Mouse (Mus musculus) limb, embryonic 11.5 days (tissue): ENCODE measurements around the gene Mrps10. TPM values are rescaled to one million over a fixed set of nuclear protein-coding genes. Genes with fewer than 3 reads are reported as not detected.

Experiments
- ATAC-seq: fragments of 200-750 bp; cut with Nextera tagmentation; 2 replicates; pipeline ENCODE4 v1.8.0; 2017; ENCODE audit warnings: low read depth; ENCODE audit not compliant: insufficient number of reproducible peaks, low FRiP score, low TSS enrichment
- DNase-seq: peaks from one replicate; pipeline ENCODE4 v3.0.0-alpha.2; 2015; ENCODE audit warnings: low spot score
- H3K27ac ChIP-seq: fragments of 300-500 bp; sonication (generic); replicated peaks from 2 replicates; pipeline ENCODE4 v1.5.1; 2014; ENCODE audit warnings: low read depth, mild to moderate bottlenecking, low read length
- H3K27me3 ChIP-seq: fragments of 300-500 bp; sonication (generic); 2 replicates; pipeline ENCODE4 v1.6.1; 2014; ENCODE audit warnings: mild to moderate bottlenecking, low read length, mixed read lengths; ENCODE audit not compliant: control insufficient read depth, insufficient read depth
- H3K36me3 ChIP-seq: fragments of 300-500 bp; sonication (generic); 2 replicates; pipeline ENCODE4 v1.6.1; 2014; ENCODE audit warnings: mild to moderate bottlenecking, low read length, moderate library complexity, mixed read lengths; ENCODE audit not compliant: control insufficient read depth, insufficient read depth
- H3K4me1 ChIP-seq: fragments of 300-500 bp; sonication (generic); 2 replicates; pipeline ENCODE4 v1.6.1; 2014; ENCODE audit warnings: low read length, mixed read lengths; ENCODE audit not compliant: control insufficient read depth, insufficient read depth
- H3K4me2 ChIP-seq: fragments of 300-500 bp; sonication (generic); 2 replicates; pipeline ENCODE4 v1.6.1; 2014; ENCODE audit warnings: low read depth, mild to moderate bottlenecking, moderate library complexity; ENCODE audit not compliant: severe bottlenecking
- H3K4me3 ChIP-seq: fragments of 300-500 bp; sonication (generic); 2 replicates; pipeline ENCODE4 v1.5.1; 2014; ENCODE audit warnings: low read depth, low read length
- H3K9ac ChIP-seq: fragments of 300-500 bp; sonication (generic); 2 replicates; pipeline ENCODE4 v1.6.1; 2014; ENCODE audit warnings: mild to moderate bottlenecking, low read length
- H3K9me3 ChIP-seq: fragments of 300-500 bp; sonication (generic); 2 replicates; pipeline ENCODE4 v1.6.1; 2016; ENCODE audit warnings: low read length; ENCODE audit not compliant: control insufficient read depth
- WGBS: fragments of 180-500 bp; shearing (Covaris S2); extraction: QIAGEN DNeasy Blood & Tissue Kit; methylation state at CpG from one replicate; pipeline ENCODE4 v1.1.7; 2014; 5-methylcytosine and 5-hydroxymethylcytosine counted together
- polyA plus RNA-seq: library from polyadenylated mRNA; unstranded; fragments of >200 nt; fragmentation: Nextera tagmentation; extraction: Ambion mirVana; gene quantifications from 2 replicates; pipeline ENCODE4 v1.2.1, GENCODE M21; 2014

Mrps10 gene
- 79.8 and 79.9 TPM in 2 replicates for polyA plus RNA-seq

- H3K27ac ChIP-seq, result peak within 1 kb of the TSS; percentile 62; the same call in 1 of the 2 replicates
- H3K4me2 ChIP-seq, result peak within 1 kb of the TSS; percentile 72
- no peaks in the 10 kb centered on the region; the same call in 1 of the 2 replicates for H3K9me3 ChIP-seq
- H3K36me3 ChIP-seq, result peaks cover 7% of the 10 kb centered on the region; the same call in 1 of the 2 replicates
- no peaks in the 10 kb centered on the region for H3K4me1 ChIP-seq
- ATAC-seq (peak; percentile 80; the same call in 1 of the 2 replicates), DNase-seq (peak; percentile 91)
- peak within 1 kb of the TSS; percentile 85 for H3K4me3 ChIP-seq
- no peaks in the 10 kb centered on the region for H3K27me3 ChIP-seq
- 4% methylated on average over 35 of the region's 35 CpGs for WGBS
- peak within 1 kb of the TSS; percentile 79 for H3K9ac ChIP-seq
Observed at GRCm38 (mm10) chr17:47368401-47369086, at the start of gene Mrps10. Gene Mrps10 (plus strand): TSS chr17:47368887.

GRCm38 (mm10) chr17:47318972-47319625 lies 49.6 kb upstream of the Mrps10 start:
- no peak overlapping the region for H3K4me2 ChIP-seq
- no peak overlapping the region for H3K4me3 ChIP-seq
- ATAC-seq (no peak), DNase-seq (no peak)
- no peaks in the 10 kb centered on the region for H3K27me3 ChIP-seq
- H3K9ac ChIP-seq, result no peak overlapping the region
- H3K36me3 ChIP-seq, result peaks cover 15% of the 10 kb centered on the region; the same call in 1 of the 2 replicates
- 77% methylated on average over 20 of the region's 20 CpGs for WGBS
- no peaks in the 10 kb centered on the region for H3K9me3 ChIP-seq
- no peak overlapping the region for H3K27ac ChIP-seq
- H3K4me1 ChIP-seq, result no peaks in the 10 kb centered on the region

DNA sequence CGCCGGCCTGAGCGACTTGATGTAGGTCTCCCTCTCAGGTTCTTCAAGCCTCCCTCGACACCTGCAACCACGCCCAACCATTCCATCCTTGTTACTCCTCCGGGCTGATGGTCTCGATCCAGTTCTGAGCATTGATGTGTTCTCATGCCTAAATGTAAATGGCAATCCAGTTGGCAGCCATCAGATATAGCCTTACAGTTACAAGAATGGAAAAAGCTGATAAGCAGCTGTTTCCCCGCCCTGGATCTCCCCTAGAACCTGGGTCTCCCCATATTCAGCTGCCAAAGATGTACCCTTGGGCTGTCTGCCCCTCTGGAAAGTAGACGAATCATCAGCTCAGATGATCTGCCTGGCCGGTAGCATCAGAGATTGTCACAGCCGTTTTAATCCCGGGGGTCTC lies 48.9 kb upstream of the Mrps10 start:
- WGBS, result 92% methylated on average over 12 of the region's 12 CpGs

DNA sequence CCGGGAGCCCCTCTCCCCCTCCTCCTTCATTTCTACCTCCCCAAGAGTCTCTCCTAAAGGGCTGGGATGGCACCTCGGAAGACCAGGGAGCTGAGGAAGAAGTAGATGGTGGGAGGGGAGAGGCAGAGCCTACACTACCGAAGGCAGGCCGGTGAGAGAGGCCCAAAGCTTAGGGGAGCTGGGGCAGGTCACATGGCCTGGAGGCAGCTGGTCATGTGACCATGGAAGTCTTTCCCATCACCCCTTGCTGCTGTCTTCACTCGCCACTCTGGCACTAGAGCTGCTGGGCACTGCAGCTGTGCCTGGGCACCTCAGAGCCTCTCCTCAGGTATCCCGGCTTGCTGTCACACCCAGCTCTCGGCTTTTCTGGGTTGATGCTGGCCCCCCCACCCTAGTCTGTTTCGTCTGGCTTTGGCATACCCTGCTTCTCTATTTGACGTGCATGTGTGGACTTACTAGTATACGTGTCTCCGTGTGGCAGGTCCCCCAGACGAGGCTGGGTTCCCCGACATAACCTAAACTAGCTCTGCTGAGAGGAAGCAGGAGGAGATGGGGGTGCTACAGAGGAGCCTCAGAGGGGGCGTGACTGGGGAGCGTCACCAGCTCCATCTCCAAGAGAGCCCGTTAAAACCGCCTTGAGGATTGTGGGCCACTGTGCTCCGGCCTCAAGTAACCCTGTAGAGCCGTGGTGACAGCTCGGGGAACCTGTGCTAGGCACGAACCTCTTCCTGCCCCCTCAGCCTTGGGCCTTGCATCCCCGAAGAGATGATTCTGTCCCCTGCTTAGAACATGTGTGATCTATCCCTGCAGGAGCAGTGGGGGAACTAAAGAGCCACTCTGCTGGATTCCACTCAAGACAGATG lies 46.3 kb upstream of the Mrps10 start:
- ATAC-seq (no peak), DNase-seq (no peak)
- Histone ChIP-seq H3K27me3 (no peaks in the 10 kb centered on the region), H3K9me3 (no peaks in the 10 kb centered on the region), H3K4me1 (no peaks in the 10 kb centered on the region), H3K4me3 (no peak overlapping the region), H3K9ac (no peak overlapping the region), H3K27ac (no peak overlapping the region), H3K36me3 (peaks cover 15% of the 10 kb centered on the region), H3K4me2 (no peak overlapping the region)
- 83% methylated on average over 22 of the region's 22 CpGs for WGBS

More for the DNA sequence above, 48.9 kb upstream of the Mrps10 start:
- Histone ChIP-seq H3K4me3 (no peak overlapping the region), H3K9me3 (no peaks in the 10 kb centered on the region), H3K4me1 (no peaks in the 10 kb centered on the region), H3K27me3 (no peaks in the 10 kb centered on the region), H3K27ac (no peak overlapping the region), H3K4me2 (no peak overlapping the region), H3K36me3 (peaks cover 13% of the 10 kb centered on the region; the same call in 1 of the 2 replicates), H3K9ac (no peak overlapping the region)
- ATAC-seq, result no peak
- no peak for DNase-seq

DNA sequence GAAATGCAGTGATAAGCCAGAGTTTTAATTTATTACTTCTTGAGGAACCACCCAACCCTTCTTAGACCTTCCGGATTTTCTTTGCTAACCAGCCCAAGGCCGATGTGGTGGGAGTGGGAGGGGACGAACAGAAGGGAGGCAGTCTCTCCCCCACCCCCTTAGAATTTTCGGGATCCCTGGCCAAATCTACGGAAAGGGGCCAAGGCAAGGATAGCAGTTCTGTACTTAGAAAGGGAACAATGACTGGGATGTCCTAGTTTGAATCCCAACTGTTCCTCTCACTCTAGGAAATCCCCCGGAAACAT lies 45.7 kb upstream of the Mrps10 start:
- H3K4me3 ChIP-seq, result no peak overlapping the region
- no peak overlapping the region for H3K9ac ChIP-seq
- H3K36me3 ChIP-seq, result peaks cover 15% of the 10 kb centered on the region
- no peaks in the 10 kb centered on the region for H3K4me1 ChIP-seq
- DNase-seq (no peak), ATAC-seq (no peak)
- no peaks in the 10 kb centered on the region for H3K27me3 ChIP-seq
- WGBS, result 88% methylated on average over 6 of the region's 6 CpGs
- H3K4me2 ChIP-seq, result no peak overlapping the region
- no peak overlapping the region for H3K27ac ChIP-seq
- H3K9me3 ChIP-seq, result no peaks in the 10 kb centered on the region

GRCm38 (mm10) chr17:47327559-47327958 lies 41.1 kb upstream of the Mrps10 start:
- Histone ChIP-seq H3K9me3 (no peaks in the 10 kb centered on the region), H3K36me3 (peaks cover 18% of the 10 kb centered on the region), H3K9ac (no peak overlapping the region), H3K4me2 (no peak overlapping the region), H3K27ac (no peak overlapping the region), H3K4me3 (no peak overlapping the region), H3K4me1 (no peaks in the 10 kb centered on the region), H3K27me3 (no peaks in the 10 kb centered on the region)
- 91% methylated on average over 12 of the region's 12 CpGs for WGBS
- ATAC-seq (no peak), DNase-seq (no peak)

- Histone ChIP-seq H3K9ac (no peak overlapping the region), H3K36me3 (peaks cover 18% of the 10 kb centered on the region), H3K9me3 (no peaks in the 10 kb centered on the region), H3K4me3 (no peak overlapping the region), H3K27me3 (no peaks in the 10 kb centered on the region), H3K4me1 (no peaks in the 10 kb centered on the region), H3K27ac (no peak overlapping the region), H3K4me2 (no peak overlapping the region)
- DNase-seq (no peak), ATAC-seq (no peak)
- 75% methylated on average over 7 of the region's 7 CpGs for WGBS
Observed at GRCm38 (mm10) chr17:47327969-47328368, 40.7 kb upstream of the Mrps10 start.

DNA sequence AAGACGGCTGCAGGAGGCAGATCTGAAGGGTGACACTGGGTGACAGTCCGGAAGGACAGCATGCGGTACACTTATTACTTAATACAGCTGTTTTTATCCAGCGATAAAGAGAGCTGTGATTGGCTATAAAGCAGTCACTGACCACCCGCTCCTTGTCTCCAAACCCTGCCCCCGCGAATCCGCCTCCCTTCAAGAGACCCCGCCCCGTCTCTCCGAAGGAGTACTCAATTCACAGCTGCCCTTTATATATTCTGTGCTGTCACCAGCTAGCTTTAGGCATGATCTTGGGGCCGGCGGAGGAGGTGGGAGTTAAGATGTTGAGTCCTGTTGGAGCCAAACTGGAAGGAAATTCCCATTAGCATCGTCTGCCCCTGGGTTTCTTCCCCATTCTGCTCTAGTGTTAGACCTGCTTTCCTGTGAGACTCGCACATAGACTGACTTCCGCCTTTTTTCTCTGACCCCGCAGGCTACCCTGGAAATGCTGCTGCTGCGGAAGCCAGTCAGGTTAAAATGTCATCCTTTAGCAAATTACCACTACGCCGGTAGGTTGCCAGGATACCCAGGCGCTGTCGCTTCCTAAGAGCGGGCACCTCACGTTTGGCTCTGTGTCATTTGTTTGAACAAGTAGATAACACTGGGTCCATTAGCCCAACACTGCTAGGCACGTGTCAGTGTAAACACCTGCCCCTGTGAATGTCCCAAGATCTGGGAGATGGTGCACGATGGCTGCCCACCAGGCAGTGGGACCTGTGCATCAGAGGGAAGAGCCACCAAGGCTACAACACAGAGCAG lies 39.9 kb upstream of the Mrps10 start:
- Histone ChIP-seq H3K9me3 (no peaks in the 10 kb centered on the region), H3K27me3 (no peaks in the 10 kb centered on the region), H3K27ac (no peak overlapping the region), H3K4me3 (no peak overlapping the region), H3K4me1 (no peaks in the 10 kb centered on the region), H3K36me3 (peaks cover 14% of the 10 kb centered on the region), H3K4me2 (no peak overlapping the region), H3K9ac (no peak overlapping the region)
- 93% methylated on average over 26 of the region's 26 CpGs for WGBS
- ATAC-seq, result no peak
- DNase-seq, result no peak
